Mouse (Mus musculus): ENCODE data around the gene Rsrp1. TPM values are rescaled to one million over a fixed set of nuclear protein-coding genes. Genes with fewer than 3 reads are reported as not detected.
A peak's percentile ranks its signal among the peaks of the same experiment; 100 is the strongest.
"Not testable (repeated sequence)": the region's sequence is repeated elsewhere in the genome, so short reads cannot be mapped to it uniquely, and the experiment has no call there.

Gene Rsrp1
- polyA plus RNA-seq, 1 experiment from 2014 or later = 370 TPM

- no peaks in the 10 kb centered on the region for H3K4me1 ChIP-seq (ENCODE audit: control insufficient read depth, insufficient read depth, low read length)
- no peak overlapping the region for H3K4me2 ChIP-seq (replicated peaks; ENCODE audit: low read depth, low read length)
- 93% methylated on average over 8 of the region's 8 CpGs for WGBS
- no peak overlapping the region for H3K27ac ChIP-seq (ENCODE audit: low read depth, low read length)
- no peaks in the 10 kb centered on the region for H3K27me3 ChIP-seq (ENCODE audit: control insufficient read depth, insufficient read depth, low read length)
- no peak overlapping the region for H3K9ac ChIP-seq (ENCODE audit: low read depth, low read length)
- no peak for ATAC-seq (ENCODE audit: low FRiP score, low TSS enrichment)
- H3K9me3 ChIP-seq (ENCODE audit: control insufficient read depth, low read length) = no peaks in the 10 kb centered on the region
- H3K36me3 ChIP-seq (ENCODE audit: control insufficient read depth, insufficient read depth, low read length) = peaks cover 75% of the 10 kb centered on the region
- H3K4me3 ChIP-seq (ENCODE audit: low read length) = no peak overlapping the region
These were observed 22.3 kb upstream of the Rsrp1 start for GRCm38 (mm10) chr4:134901126-134901525.

- H3K9me3 ChIP-seq (ENCODE audit: control insufficient read depth, low read length) = no peaks in the 10 kb centered on the region
- peaks cover 77% of the 10 kb centered on the region for H3K36me3 ChIP-seq (ENCODE audit: control insufficient read depth, insufficient read depth, low read length)
- 78% methylated on average over 7 of the region's 7 CpGs for WGBS
- no peaks in the 10 kb centered on the region for H3K4me1 ChIP-seq (ENCODE audit: control insufficient read depth, insufficient read depth, low read length)
- no peak overlapping the region for H3K4me2 ChIP-seq (replicated peaks; ENCODE audit: low read depth, low read length)
- no peak for ATAC-seq (ENCODE audit: low FRiP score, low TSS enrichment)
- no peak overlapping the region for H3K9ac ChIP-seq (ENCODE audit: low read depth, low read length)
- H3K4me3 ChIP-seq (ENCODE audit: low read length) = no peak overlapping the region
- H3K27ac ChIP-seq (ENCODE audit: low read depth, low read length) = no peak overlapping the region
- no peaks in the 10 kb centered on the region for H3K27me3 ChIP-seq (ENCODE audit: control insufficient read depth, insufficient read depth, low read length)
These were observed 20.3 kb upstream of the Rsrp1 start for GRCm38 (mm10) chr4:134903046-134903445.

- not testable (repeated sequence) for H3K4me1 ChIP-seq (ENCODE audit: control insufficient read depth, insufficient read depth, low read length); H3K4me3 ChIP-seq (ENCODE audit: low read length); H3K27me3 ChIP-seq (ENCODE audit: control insufficient read depth, insufficient read depth, low read length); ATAC-seq (ENCODE audit: low FRiP score, low TSS enrichment); H3K9me3 ChIP-seq (ENCODE audit: control insufficient read depth, low read length); H3K4me2 ChIP-seq (replicated peaks; ENCODE audit: low read depth, low read length); H3K9ac ChIP-seq (ENCODE audit: low read depth, low read length); H3K27ac ChIP-seq (ENCODE audit: low read depth, low read length)
- H3K36me3 ChIP-seq (ENCODE audit: control insufficient read depth, insufficient read depth, low read length) = peaks cover 37% of the 10 kb centered on the region
- 98% methylated on average over 6 of the region's 8 CpGs for WGBS
These were observed 12.0 kb upstream of the Rsrp1 start for GRCm38 (mm10) chr4:134911406-134911805.

GRCm38 (mm10) chr4:134913413-134913812, 10.0 kb upstream of the Rsrp1 start:
- Histone ChIP-seq H3K9ac (ENCODE audit: low read depth, low read length) (peak overlapping the region; percentile 7; the same call in 1 of the 2 replicates), H3K36me3 (ENCODE audit: control insufficient read depth, insufficient read depth, low read length) (peaks cover 17% of the 10 kb centered on the region), H3K9me3 (ENCODE audit: control insufficient read depth, low read length) (no peaks in the 10 kb centered on the region), H3K4me3 (ENCODE audit: low read length) (no peak overlapping the region), H3K27ac (ENCODE audit: low read depth, low read length) (no peak overlapping the region), H3K4me1 (ENCODE audit: control insufficient read depth, insufficient read depth, low read length) (0 out of 2 replicates have a peak, but pooled peaks cover 4% of the 10 kb centered on the region), H3K27me3 (ENCODE audit: control insufficient read depth, insufficient read depth, low read length) (no peaks in the 10 kb centered on the region), H3K4me2 (replicated peaks; ENCODE audit: low read depth, low read length) (peak overlapping the region; percentile 72)
- 35% methylated on average over 3 of the region's 3 CpGs for WGBS
- no peak for ATAC-seq (ENCODE audit: low FRiP score, low TSS enrichment)

- ATAC-seq (ENCODE audit: low FRiP score, low TSS enrichment) = peak; percentile 28
- H3K9me3 ChIP-seq (ENCODE audit: control insufficient read depth, low read length) = no peaks in the 10 kb centered on the region
- peaks cover 8% of the 10 kb centered on the region for H3K36me3 ChIP-seq (ENCODE audit: control insufficient read depth, insufficient read depth, low read length)
- H3K4me1 ChIP-seq (ENCODE audit: control insufficient read depth, insufficient read depth, low read length) = 0 out of 2 replicates have a peak, but pooled peaks cover 4% of the 10 kb centered on the region
- peak overlapping the region; percentile 74 for H3K4me3 ChIP-seq (ENCODE audit: low read length)
- H3K27ac ChIP-seq (ENCODE audit: low read depth, low read length) = peak overlapping the region; percentile 81
- H3K4me2 ChIP-seq (replicated peaks; ENCODE audit: low read depth, low read length) = peak overlapping the region; percentile 72
- H3K27me3 ChIP-seq (ENCODE audit: control insufficient read depth, insufficient read depth, low read length) = no peaks in the 10 kb centered on the region
- WGBS = 1% methylated on average over 43 of the region's 43 CpGs
- H3K9ac ChIP-seq (ENCODE audit: low read depth, low read length) = peak overlapping the region; percentile 83
These were observed 9.1 kb upstream of the Rsrp1 start for GRCm38 (mm10) chr4:134914122-134914863.

GRCm38 (mm10) chr4:134914864-134915209, 8.6 kb upstream of the Rsrp1 start, which contains the start of gene Tmem50a:
Gene Tmem50a, minus strand, starts transcription at chr4:134915024.
- Histone ChIP-seq H3K27me3 (ENCODE audit: control insufficient read depth, insufficient read depth, low read length) (no peaks in the 10 kb centered on the region), H3K4me2 (replicated peaks; ENCODE audit: low read depth, low read length) (peak within 1 kb of the TSS; percentile 72), H3K9ac (ENCODE audit: low read depth, low read length) (peak within 1 kb of the TSS; percentile 83), H3K9me3 (ENCODE audit: control insufficient read depth, low read length) (no peaks in the 10 kb centered on the region), H3K4me3 (ENCODE audit: low read length) (peak within 1 kb of the TSS; percentile 74), H3K36me3 (ENCODE audit: control insufficient read depth, insufficient read depth, low read length) (peaks cover 3% of the 10 kb centered on the region; the same call in 1 of the 2 replicates), H3K27ac (ENCODE audit: low read depth, low read length) (peak within 1 kb of the TSS; percentile 81), H3K4me1 (ENCODE audit: control insufficient read depth, insufficient read depth, low read length) (0 out of 2 replicates have a peak, but pooled peaks cover 4% of the 10 kb centered on the region)
- peak; percentile 92 for ATAC-seq (ENCODE audit: low FRiP score, low TSS enrichment)
- 0% methylated on average over 25 of the region's 25 CpGs for WGBS

- Histone ChIP-seq H3K4me2 (replicated peaks; ENCODE audit: low read depth, low read length) (peak overlapping the region; percentile 72), H3K4me3 (ENCODE audit: low read length) (peak overlapping the region; percentile 74), H3K9ac (ENCODE audit: low read depth, low read length) (peak overlapping the region; percentile 40; the same call in 1 of the 2 replicates), H3K4me1 (ENCODE audit: control insufficient read depth, insufficient read depth, low read length) (0 out of 2 replicates have a peak, but pooled peaks cover 4% of the 10 kb centered on the region), H3K27ac (ENCODE audit: low read depth, low read length) (no peak overlapping the region; the same call in 1 of the 2 replicates), H3K9me3 (ENCODE audit: control insufficient read depth, low read length) (no peaks in the 10 kb centered on the region), H3K36me3 (ENCODE audit: control insufficient read depth, insufficient read depth, low read length) (peaks cover 3% of the 10 kb centered on the region; the same call in 1 of the 2 replicates), H3K27me3 (ENCODE audit: control insufficient read depth, insufficient read depth, low read length) (no peaks in the 10 kb centered on the region)
- WGBS = 61% methylated on average over 14 of the region's 14 CpGs
- ATAC-seq (ENCODE audit: low FRiP score, low TSS enrichment) = peak; percentile 22
These were observed 8.0 kb upstream of the Rsrp1 start for GRCm38 (mm10) chr4:134915223-134916050.

GRCm38 (mm10) chr4:134917194-134917593, 6.2 kb upstream of the Rsrp1 start:
- H3K4me2 ChIP-seq (replicated peaks; ENCODE audit: low read depth, low read length) = no peak overlapping the region
- H3K9me3 ChIP-seq (ENCODE audit: control insufficient read depth, low read length) = no peaks in the 10 kb centered on the region
- H3K27me3 ChIP-seq (ENCODE audit: control insufficient read depth, insufficient read depth, low read length) = no peaks in the 10 kb centered on the region
- no peak overlapping the region for H3K9ac ChIP-seq (ENCODE audit: low read depth, low read length)
- 0 out of 2 replicates have a peak, but pooled peaks cover 2% of the 10 kb centered on the region for H3K36me3 ChIP-seq (ENCODE audit: control insufficient read depth, insufficient read depth, low read length)
- no peak overlapping the region for H3K4me3 ChIP-seq (ENCODE audit: low read length)
- 87% methylated on average over 3 of the region's 3 CpGs for WGBS
- no peak overlapping the region for H3K27ac ChIP-seq (ENCODE audit: low read depth, low read length)
- H3K4me1 ChIP-seq (ENCODE audit: control insufficient read depth, insufficient read depth, low read length) = 0 out of 2 replicates have a peak, but pooled peaks cover 4% of the 10 kb centered on the region
- ATAC-seq (ENCODE audit: low FRiP score, low TSS enrichment) = no peak
